Mouse (Mus musculus): ENCODE measurements around the gene Rxfp1. TPM values are rescaled to one million over a fixed set of nuclear protein-coding genes. Genes with fewer than 3 reads are reported as not detected.
A peak's percentile ranks its signal among the peaks of the same experiment; 100 is the strongest.

The Rxfp1 gene
- polyA plus RNA-seq, 1 experiment from 2014 or later, result 0.46 TPM

- Histone ChIP-seq H3K4me1 (ENCODE audit: control insufficient read depth, insufficient read depth, low read length) (no peaks in the 10 kb centered on the region), H3K9me3 (ENCODE audit: control insufficient read depth, low read length) (no peaks in the 10 kb centered on the region), H3K9ac (ENCODE audit: low read depth, low read length) (no peak overlapping the region), H3K36me3 (ENCODE audit: control insufficient read depth, insufficient read depth, low read length) (no peaks in the 10 kb centered on the region), H3K4me3 (ENCODE audit: low read depth, low read length) (no peak overlapping the region), H3K27ac (replicated peaks; ENCODE audit: low read depth, low read length) (no peak overlapping the region), H3K27me3 (replicated peaks; ENCODE audit: control insufficient read depth, insufficient read depth, low read length) (no peaks in the 10 kb centered on the region), H3K4me2 (ENCODE audit: low read depth, low read length) (no peak overlapping the region)
- WGBS, result 62% methylated on average over 14 of the region's 14 CpGs
- DNase-seq (ENCODE audit: low spot score), result no peak
- no peak for ATAC-seq (ENCODE audit: low read depth)
Observed at GRCm38 (mm10) chr3:79682351-79683132, 55.1 kb downstream of the Rxfp1 start.

DNA sequence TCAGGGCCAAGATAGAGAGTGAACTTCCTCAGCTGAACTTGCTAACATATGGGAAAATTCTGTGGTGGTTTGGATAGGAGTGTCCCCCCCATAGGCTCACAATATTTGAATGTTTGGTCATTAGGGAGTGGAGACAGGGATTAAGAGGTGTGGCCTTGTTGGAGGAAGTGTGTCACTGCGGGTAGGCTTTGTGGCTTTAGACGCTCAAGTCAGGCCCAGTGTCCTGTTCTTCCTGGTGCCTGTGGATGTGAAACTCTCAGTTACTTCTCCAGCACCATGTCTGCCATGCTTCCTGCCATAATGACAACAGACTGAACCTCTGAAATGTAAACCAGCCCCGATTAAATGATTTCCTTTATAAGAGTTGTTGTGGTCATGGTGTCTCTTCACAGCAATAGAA lies 61.3 kb downstream of the Rxfp1 start:
- ATAC-seq (ENCODE audit: low read depth), result no peak
- H3K4me2 ChIP-seq (ENCODE audit: low read depth, low read length), result no peak overlapping the region

DNA sequence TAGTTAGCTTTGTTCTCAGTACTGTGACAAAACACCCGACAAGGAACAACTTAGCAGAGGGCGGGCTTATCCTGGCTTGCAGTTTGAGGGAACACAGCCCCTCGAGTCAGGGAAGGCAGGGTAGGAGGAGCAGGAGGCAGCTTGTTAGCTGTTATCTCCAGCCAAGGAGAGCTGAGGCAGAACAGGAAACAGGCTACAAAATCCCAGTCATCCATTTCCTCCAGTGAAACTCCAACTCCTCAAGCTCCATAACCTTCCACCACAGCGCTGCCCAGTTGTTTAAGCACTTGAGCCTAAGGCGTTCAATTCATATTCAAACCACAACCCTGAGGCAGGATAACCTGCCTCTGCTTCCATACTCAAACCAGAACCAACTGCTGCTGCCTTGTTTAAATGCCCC lies 63.0 kb downstream of the Rxfp1 start:
- Histone ChIP-seq H3K9ac (ENCODE audit: low read depth, low read length) (no peak overlapping the region), H3K4me2 (ENCODE audit: low read depth, low read length) (no peak overlapping the region), H3K4me1 (ENCODE audit: control insufficient read depth, insufficient read depth, low read length) (no peaks in the 10 kb centered on the region), H3K4me3 (ENCODE audit: low read depth, low read length) (no peak overlapping the region), H3K27ac (replicated peaks; ENCODE audit: low read depth, low read length) (no peak overlapping the region), H3K36me3 (ENCODE audit: control insufficient read depth, insufficient read depth, low read length) (no peaks in the 10 kb centered on the region), H3K27me3 (replicated peaks; ENCODE audit: control insufficient read depth, insufficient read depth, low read length) (no peaks in the 10 kb centered on the region), H3K9me3 (ENCODE audit: control insufficient read depth, low read length) (no peaks in the 10 kb centered on the region)
- ATAC-seq (ENCODE audit: low read depth), result no peak
- WGBS, result 66% methylated on average over 5 of the region's 5 CpGs
- DNase-seq (ENCODE audit: low spot score), result no peak

More for the DNA sequence above, 61.3 kb downstream of the Rxfp1 start:
- H3K4me3 ChIP-seq (ENCODE audit: low read depth, low read length), result no peak overlapping the region
- H3K27me3 ChIP-seq (replicated peaks; ENCODE audit: control insufficient read depth, insufficient read depth, low read length), result no peaks in the 10 kb centered on the region
- DNase-seq (ENCODE audit: low spot score), result no peak
- H3K9me3 ChIP-seq (ENCODE audit: control insufficient read depth, low read length), result no peaks in the 10 kb centered on the region
- no peaks in the 10 kb centered on the region for H3K36me3 ChIP-seq (ENCODE audit: control insufficient read depth, insufficient read depth, low read length)
- WGBS, result 72% methylated on average over 3 of the region's 3 CpGs
- H3K9ac ChIP-seq (ENCODE audit: low read depth, low read length), result no peak overlapping the region
- H3K4me1 ChIP-seq (ENCODE audit: control insufficient read depth, insufficient read depth, low read length), result no peaks in the 10 kb centered on the region
- no peak overlapping the region for H3K27ac ChIP-seq (replicated peaks; ENCODE audit: low read depth, low read length)

DNA sequence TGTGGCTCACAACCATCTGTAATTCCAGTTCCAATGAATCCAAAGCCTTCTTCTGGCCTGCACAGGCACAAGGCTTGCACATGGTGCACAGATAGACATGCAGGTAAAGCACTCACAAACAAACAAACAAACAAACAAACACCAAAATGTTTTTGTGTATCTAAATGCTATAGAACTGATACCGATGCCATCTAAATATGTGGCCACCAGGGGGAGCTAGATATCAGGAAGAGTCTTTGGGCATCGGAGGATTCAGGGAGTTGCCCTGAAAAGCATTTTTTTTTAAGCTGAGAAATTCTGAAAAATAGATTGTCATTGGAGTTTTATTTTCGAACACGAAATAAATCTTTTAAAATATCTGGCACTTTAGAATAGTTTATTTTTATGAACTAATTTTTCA lies 64.6 kb downstream of the Rxfp1 start:
- H3K27me3 ChIP-seq (replicated peaks; ENCODE audit: control insufficient read depth, insufficient read depth, low read length), result no peaks in the 10 kb centered on the region
- H3K4me1 ChIP-seq (ENCODE audit: control insufficient read depth, insufficient read depth, low read length), result no peaks in the 10 kb centered on the region
- no peaks in the 10 kb centered on the region for H3K9me3 ChIP-seq (ENCODE audit: control insufficient read depth, low read length)
- DNase-seq (ENCODE audit: low spot score) (peak; percentile 73), ATAC-seq (ENCODE audit: low read depth) (no peak)
- no peaks in the 10 kb centered on the region for H3K36me3 ChIP-seq (ENCODE audit: control insufficient read depth, insufficient read depth, low read length)
- H3K4me3 ChIP-seq (ENCODE audit: low read depth, low read length), result no peak overlapping the region
- H3K27ac ChIP-seq (replicated peaks; ENCODE audit: low read depth, low read length), result no peak overlapping the region
- H3K4me2 ChIP-seq (ENCODE audit: low read depth, low read length), result no peak overlapping the region
- no peak overlapping the region for H3K9ac ChIP-seq (ENCODE audit: low read depth, low read length)
- 12% methylated on average over 4 of the region's 4 CpGs for WGBS

GRCm38 (mm10) chr3:79672188-79672587 lies 65.5 kb downstream of the Rxfp1 start:
- Histone ChIP-seq H3K9me3 (ENCODE audit: control insufficient read depth, low read length) (no peaks in the 10 kb centered on the region), H3K27me3 (replicated peaks; ENCODE audit: control insufficient read depth, insufficient read depth, low read length) (no peaks in the 10 kb centered on the region), H3K4me3 (ENCODE audit: low read depth, low read length) (no peak overlapping the region), H3K27ac (replicated peaks; ENCODE audit: low read depth, low read length) (no peak overlapping the region), H3K4me1 (ENCODE audit: control insufficient read depth, insufficient read depth, low read length) (no peaks in the 10 kb centered on the region), H3K4me2 (ENCODE audit: low read depth, low read length) (no peak overlapping the region), H3K36me3 (ENCODE audit: control insufficient read depth, insufficient read depth, low read length) (no peaks in the 10 kb centered on the region), H3K9ac (ENCODE audit: low read depth, low read length) (no peak overlapping the region)
- WGBS, result 64% methylated on average over 16 of the region's 16 CpGs
- ATAC-seq (ENCODE audit: low read depth) (no peak), DNase-seq (ENCODE audit: low spot score) (no peak)

DNA sequence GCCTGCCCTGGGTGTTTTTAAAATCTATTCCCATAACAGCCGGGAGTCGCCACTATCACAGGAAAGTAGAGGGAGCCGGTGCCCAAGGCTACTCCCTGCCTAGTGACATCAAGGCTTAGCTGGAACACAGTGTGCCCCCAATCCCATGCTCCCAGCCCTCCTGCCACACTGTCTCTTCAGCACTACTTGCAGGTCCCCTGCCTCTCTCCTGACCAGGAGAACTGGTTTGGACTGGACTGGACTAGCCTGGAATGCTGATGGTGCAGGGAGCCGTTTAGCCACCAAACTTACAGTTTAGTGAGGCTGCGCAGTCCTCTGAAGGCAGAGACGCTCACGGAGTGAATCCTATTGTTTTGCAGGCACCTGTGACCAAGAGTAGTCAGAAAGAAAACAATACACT lies 67.1 kb downstream of the Rxfp1 start:
- 77% methylated on average over 7 of the region's 7 CpGs for WGBS
- Histone ChIP-seq H3K27ac (replicated peaks; ENCODE audit: low read depth, low read length) (no peak overlapping the region), H3K36me3 (ENCODE audit: control insufficient read depth, insufficient read depth, low read length) (no peaks in the 10 kb centered on the region), H3K4me3 (ENCODE audit: low read depth, low read length) (no peak overlapping the region), H3K4me1 (ENCODE audit: control insufficient read depth, insufficient read depth, low read length) (no peaks in the 10 kb centered on the region), H3K4me2 (ENCODE audit: low read depth, low read length) (no peak overlapping the region), H3K27me3 (replicated peaks; ENCODE audit: control insufficient read depth, insufficient read depth, low read length) (no peaks in the 10 kb centered on the region), H3K9ac (ENCODE audit: low read depth, low read length) (no peak overlapping the region), H3K9me3 (ENCODE audit: control insufficient read depth, low read length) (no peaks in the 10 kb centered on the region)
- ATAC-seq (ENCODE audit: low read depth) (no peak), DNase-seq (ENCODE audit: low spot score) (no peak)

GRCm38 (mm10) chr3:79664787-79665408 lies 72.8 kb downstream of the Rxfp1 start:
- WGBS, result 35% methylated on average over 9 of the region's 9 CpGs
- peak; percentile 65 for DNase-seq (ENCODE audit: low spot score)
- Histone ChIP-seq H3K36me3 (ENCODE audit: control insufficient read depth, insufficient read depth, low read length) (no peaks in the 10 kb centered on the region), H3K9me3 (ENCODE audit: control insufficient read depth, low read length) (no peaks in the 10 kb centered on the region), H3K9ac (ENCODE audit: low read depth, low read length) (no peak overlapping the region), H3K4me2 (ENCODE audit: low read depth, low read length) (no peak overlapping the region), H3K27ac (replicated peaks; ENCODE audit: low read depth, low read length) (no peak overlapping the region), H3K27me3 (replicated peaks; ENCODE audit: control insufficient read depth, insufficient read depth, low read length) (no peaks in the 10 kb centered on the region), H3K4me3 (ENCODE audit: low read depth, low read length) (no peak overlapping the region), H3K4me1 (ENCODE audit: control insufficient read depth, insufficient read depth, low read length) (no peaks in the 10 kb centered on the region)
- ATAC-seq (ENCODE audit: low read depth), result no peak

DNA sequence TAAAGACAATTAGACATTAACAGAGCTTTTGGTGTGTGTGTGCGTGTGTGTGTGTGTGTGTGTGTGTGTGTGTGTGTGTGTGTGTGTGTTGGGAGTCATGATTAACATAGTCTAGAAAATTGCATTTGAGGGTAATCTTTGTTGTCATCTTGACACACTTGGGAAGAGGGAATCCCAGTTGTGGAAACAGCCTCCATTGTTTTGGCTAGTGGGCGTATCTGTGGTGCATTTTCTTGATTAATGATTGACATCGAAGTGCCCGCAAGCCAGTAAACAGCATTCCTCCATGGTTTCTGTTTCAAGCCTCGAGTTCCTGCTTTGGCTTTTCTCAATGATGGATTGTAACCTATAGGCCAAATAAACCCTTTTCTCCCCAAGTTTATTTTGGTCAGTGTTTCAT lies 81.0 kb downstream of the Rxfp1 start:
- ATAC-seq (ENCODE audit: low read depth), result no peak
- 62% methylated on average over 5 of the region's 5 CpGs for WGBS
- Histone ChIP-seq H3K27me3 (replicated peaks; ENCODE audit: control insufficient read depth, insufficient read depth, low read length) (no peaks in the 10 kb centered on the region), H3K4me2 (ENCODE audit: low read depth, low read length) (no peak overlapping the region), H3K9ac (ENCODE audit: low read depth, low read length) (no peak overlapping the region), H3K4me1 (ENCODE audit: control insufficient read depth, insufficient read depth, low read length) (no peaks in the 10 kb centered on the region), H3K9me3 (ENCODE audit: control insufficient read depth, low read length) (no peaks in the 10 kb centered on the region), H3K27ac (replicated peaks; ENCODE audit: low read depth, low read length) (no peak overlapping the region), H3K36me3 (ENCODE audit: control insufficient read depth, insufficient read depth, low read length) (no peaks in the 10 kb centered on the region), H3K4me3 (ENCODE audit: low read depth, low read length) (no peak overlapping the region)
- DNase-seq (ENCODE audit: low spot score), result peak; percentile 18

- DNase-seq (ENCODE audit: low spot score) (peak; percentile 83), ATAC-seq (ENCODE audit: low read depth) (peak; percentile 70; the same call in 1 of the 2 replicates)
- 55% methylated on average over 6 of the region's 6 CpGs for WGBS
- Histone ChIP-seq H3K36me3 (ENCODE audit: control insufficient read depth, insufficient read depth, low read length) (no peaks in the 10 kb centered on the region), H3K4me3 (ENCODE audit: low read depth, low read length) (no peak overlapping the region), H3K9ac (ENCODE audit: low read depth, low read length) (no peak overlapping the region), H3K4me1 (ENCODE audit: control insufficient read depth, insufficient read depth, low read length) (no peaks in the 10 kb centered on the region), H3K27me3 (replicated peaks; ENCODE audit: control insufficient read depth, insufficient read depth, low read length) (no peaks in the 10 kb centered on the region), H3K9me3 (ENCODE audit: control insufficient read depth, low read length) (no peaks in the 10 kb centered on the region), H3K27ac (replicated peaks; ENCODE audit: low read depth, low read length) (no peak overlapping the region), H3K4me2 (ENCODE audit: low read depth, low read length) (no peak overlapping the region)
Observed at GRCm38 (mm10) chr3:79652129-79652528, 85.6 kb downstream of the Rxfp1 start.

Data from embryonic facial prominence, embryonic 14.5 days (tissue).